Mouse (Mus musculus) forebrain, embryonic 14.5 days (tissue): ENCODE results near the gene Lysmd3. TPM values are rescaled to one million over a fixed set of nuclear protein-coding genes. Genes with fewer than 3 reads are reported as not detected.
A peak's percentile ranks its signal among the peaks of the same experiment; 100 is the strongest.
"Not testable (repeated sequence)": the region's sequence is repeated elsewhere in the genome, so short reads cannot be mapped to it uniquely, and the experiment has no call there.

Source experiments
- ATAC-seq: fragments of 200-750 bp; cut with Nextera tagmentation; 2 replicates; pipeline ENCODE4 v1.8.0; 2017; ENCODE audit warnings: mild to moderate bottlenecking, moderate library complexity
- DNase-seq: peaks from one replicate; pipeline ENCODE4 v3.0.0-alpha.2; 2015; ENCODE audit warnings: low spot score
- H3K27ac ChIP-seq: fragments of 300-500 bp; sonication (generic); 2 replicates; pipeline ENCODE4 v1.5.1; 2014; ENCODE audit warnings: low read depth, mild to moderate bottlenecking, control low read depth, low read length, moderate library complexity
- H3K27me3 ChIP-seq: fragments of 300-500 bp; sonication (generic); replicated peaks from 2 replicates; pipeline ENCODE4 v1.6.1; 2014; ENCODE audit warnings: low read length, control low read depth, mixed read lengths; ENCODE audit not compliant: control insufficient read depth, insufficient read depth
- H3K36me3 ChIP-seq: fragments of 300-500 bp; sonication (generic); 2 replicates; pipeline ENCODE4 v1.6.1; 2014; ENCODE audit warnings: low read length, control low read depth; ENCODE audit not compliant: control insufficient read depth, insufficient read depth
- H3K4me1 ChIP-seq: fragments of 300-500 bp; sonication (generic); 2 replicates; pipeline ENCODE4 v1.6.1; 2014; ENCODE audit warnings: antibody characterized with exemption, low read length, control low read depth; ENCODE audit not compliant: control insufficient read depth, insufficient read depth
- H3K4me2 ChIP-seq: fragments of 300-500 bp; sonication (generic); 2 replicates; pipeline ENCODE4 v1.6.1; 2014; ENCODE audit warnings: mild to moderate bottlenecking, control low read depth, low read length
- H3K4me3 ChIP-seq: fragments of 300-500 bp; sonication (generic); 2 replicates; pipeline ENCODE4 v1.5.1; 2014; ENCODE audit warnings: low read depth, low read length, control low read depth
- H3K9ac ChIP-seq: fragments of 300-500 bp; sonication (generic); 2 replicates; pipeline ENCODE4 v1.6.1; 2014; ENCODE audit warnings: mild to moderate bottlenecking, low read length, control low read depth, moderate library complexity
- H3K9me3 ChIP-seq: fragments of 300-500 bp; sonication (generic); replicated peaks from 2 replicates; pipeline ENCODE4 v1.6.1; 2016; ENCODE audit warnings: low read length, control low read depth, mixed read lengths; ENCODE audit not compliant: control insufficient read depth
- WGBS: fragments of 180-500 bp; shearing (Covaris S2); extraction: QIAGEN DNeasy Blood & Tissue Kit; methylation state at CpG from one replicate; pipeline ENCODE4 v1.1.7; 2014; 5-methylcytosine and 5-hydroxymethylcytosine counted together
- polyA plus RNA-seq: library from polyadenylated mRNA; unstranded; fragments of >200 nt; fragmentation: Nextera tagmentation; extraction: Ambion mirVana; gene quantifications from 2 replicates; pipeline ENCODE4 v1.2.1, GENCODE M21; 2014

The Lysmd3 gene
- polyA plus RNA-seq, 1 experiment from 2014 or later = 25.2 TPM

DNA sequence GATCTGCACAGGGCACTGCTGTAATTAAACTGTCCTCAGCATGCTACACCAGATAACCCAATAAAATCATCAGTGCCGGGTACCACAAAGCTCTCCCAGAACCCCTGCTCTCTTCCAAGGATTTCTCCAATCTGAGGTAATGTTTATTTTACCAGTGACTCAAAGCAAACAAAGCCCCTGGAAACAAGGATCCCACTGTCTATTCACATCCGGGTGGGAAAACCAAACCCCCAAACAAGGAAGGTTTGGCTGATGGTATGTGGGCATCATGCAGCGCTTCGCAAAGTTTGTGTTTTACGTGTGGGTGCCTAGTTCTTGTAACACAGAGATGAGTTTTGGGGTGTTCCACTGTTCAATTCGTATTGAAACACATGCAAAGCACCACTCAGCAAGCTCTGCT is 16.6 kb upstream of the Lysmd3 start:
- H3K4me1 ChIP-seq = peaks cover 13% of the 10 kb centered on the region; the same call in 1 of the 2 replicates
- peak overlapping the region; percentile 68 for H3K27ac ChIP-seq
- no peaks in the 10 kb centered on the region for H3K36me3 ChIP-seq
- H3K27me3 ChIP-seq = no peaks in the 10 kb centered on the region
- H3K9me3 ChIP-seq = no peaks in the 10 kb centered on the region
- H3K4me3 ChIP-seq = no peak overlapping the region
- ATAC-seq = peak; percentile 42
- DNase-seq = peak; percentile 51
- 28% methylated on average over 6 of the region's 6 CpGs for WGBS
- H3K9ac ChIP-seq = no peak overlapping the region
- H3K4me2 ChIP-seq = peak overlapping the region; percentile 42; the same call in 1 of the 2 replicates

DNA sequence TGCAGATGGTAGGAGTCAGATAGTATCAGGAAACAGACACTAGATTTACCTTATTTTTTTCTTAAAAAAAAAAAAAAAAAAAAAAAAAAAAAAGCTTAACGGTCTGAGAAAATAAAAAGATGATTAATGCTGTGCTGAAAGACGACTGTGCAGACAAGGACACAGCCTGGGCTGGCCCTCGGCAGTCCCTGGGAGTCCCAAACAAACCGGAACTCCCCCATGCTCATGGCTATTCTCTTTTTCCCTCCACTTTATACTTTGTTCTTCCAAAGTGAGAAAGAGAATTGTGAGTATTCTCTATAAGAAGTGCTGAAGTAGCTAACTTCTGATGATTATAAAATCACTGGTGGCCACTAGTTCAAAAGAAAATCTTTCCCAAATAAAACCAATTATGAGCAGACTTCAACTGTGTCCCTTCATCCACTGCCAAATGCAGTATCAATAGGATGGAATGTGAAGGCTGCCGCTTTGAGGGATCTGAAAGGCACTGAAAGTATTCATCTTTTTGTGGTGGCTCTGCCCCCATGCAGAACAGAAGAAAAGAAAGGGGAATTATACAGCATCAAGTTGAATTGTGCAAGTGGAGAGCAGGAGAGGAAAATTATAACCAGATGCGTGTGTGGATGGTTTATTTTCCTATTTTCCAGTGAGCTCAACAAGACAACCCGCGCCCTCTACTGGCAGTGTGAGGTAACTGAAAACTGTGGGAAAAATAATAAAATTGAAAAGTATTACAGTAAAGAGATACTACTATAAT is 16.0 kb upstream of the Lysmd3 start:
- peak overlapping the region; percentile 68 for H3K27ac ChIP-seq
- H3K4me3 ChIP-seq = no peak overlapping the region; the same call in 1 of the 2 replicates
- ATAC-seq (peak; percentile 82), DNase-seq (peak; percentile 90)
- WGBS = under 1% methylated on average over 8 of the region's 8 CpGs
- no peaks in the 10 kb centered on the region for H3K27me3 ChIP-seq
- peak overlapping the region; percentile 42 for H3K4me2 ChIP-seq
- no peaks in the 10 kb centered on the region for H3K36me3 ChIP-seq
- H3K9ac ChIP-seq = 0 out of 2 replicates have a peak overlapping the region, but pooled peaks have one; percentile 1
- peaks cover 13% of the 10 kb centered on the region; the same call in 1 of the 2 replicates for H3K4me1 ChIP-seq
- no peaks in the 10 kb centered on the region for H3K9me3 ChIP-seq

DNA sequence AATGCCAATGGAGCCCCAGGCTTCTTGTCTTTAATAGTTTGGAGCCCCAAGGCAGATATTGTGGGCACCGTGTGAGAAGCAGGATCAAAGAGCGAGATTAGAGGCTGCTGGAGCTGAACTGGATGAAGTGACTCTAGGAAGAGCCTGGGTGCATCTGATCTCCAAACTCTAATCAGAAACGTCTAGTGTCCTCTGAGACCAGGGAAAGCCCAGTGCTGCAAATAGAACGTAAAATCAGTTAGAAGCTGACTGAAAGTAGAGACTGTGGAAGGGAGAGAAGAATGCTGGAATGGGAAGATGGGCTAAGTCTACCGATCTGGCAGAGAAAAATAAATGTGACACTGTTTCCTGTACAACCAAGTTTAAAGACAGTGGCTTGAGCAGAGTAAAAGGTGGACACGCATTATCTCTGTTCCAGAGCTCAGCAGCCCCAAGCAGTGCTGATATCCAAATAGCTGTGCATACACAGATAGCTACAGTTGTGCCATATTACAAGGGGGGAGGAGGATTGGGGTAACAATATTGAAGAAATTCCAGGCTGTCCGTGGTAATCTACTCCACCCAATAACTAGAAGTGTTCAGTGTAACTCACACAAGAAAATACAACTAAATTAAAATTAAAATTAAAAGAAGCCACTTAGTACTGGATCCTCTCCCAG is 14.8 kb upstream of the Lysmd3 start:
- ATAC-seq (no peak), DNase-seq (no peak)
- H3K36me3 ChIP-seq = no peaks in the 10 kb centered on the region
- no peak overlapping the region for H3K9ac ChIP-seq
- no peaks in the 10 kb centered on the region for H3K27me3 ChIP-seq
- peaks cover 13% of the 10 kb centered on the region; the same call in 1 of the 2 replicates for H3K4me1 ChIP-seq
- no peak overlapping the region for H3K4me3 ChIP-seq
- H3K27ac ChIP-seq = peak overlapping the region; percentile 35; the same call in 1 of the 2 replicates
- WGBS = 56% methylated on average over 7 of the region's 7 CpGs
- H3K4me2 ChIP-seq = peak overlapping the region; percentile 18; the same call in 1 of the 2 replicates
- H3K9me3 ChIP-seq = no peaks in the 10 kb centered on the region

DNA sequence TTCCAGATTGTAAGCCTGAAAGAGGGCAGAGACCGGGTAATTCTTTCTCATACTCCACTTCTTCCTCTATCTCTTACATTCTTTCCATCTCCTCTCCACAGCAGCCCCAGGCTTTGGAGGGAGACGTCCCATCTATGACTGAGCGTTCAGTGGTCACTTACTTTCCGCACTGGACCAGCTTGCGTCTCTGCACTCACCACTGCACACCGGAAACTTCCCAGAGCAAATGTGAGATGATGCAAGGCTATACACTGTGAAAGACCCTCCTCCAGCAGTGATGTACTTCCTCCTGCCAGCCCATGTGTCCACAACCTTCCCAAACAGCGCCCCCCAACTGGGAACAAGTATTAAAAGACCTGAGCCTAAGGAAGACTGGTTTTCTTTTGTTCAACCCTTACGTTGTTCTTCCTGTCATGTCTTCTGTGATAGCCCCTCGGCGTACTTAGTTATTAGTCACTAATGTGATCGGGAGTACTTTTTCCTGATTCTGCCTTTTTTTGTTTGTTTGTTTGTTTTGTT is 13.4 kb upstream of the Lysmd3 start:
- Histone ChIP-seq H3K36me3 (no peaks in the 10 kb centered on the region), H3K4me1 (peaks cover 13% of the 10 kb centered on the region; the same call in 1 of the 2 replicates), H3K9me3 (no peaks in the 10 kb centered on the region), H3K27me3 (no peaks in the 10 kb centered on the region), H3K9ac (no peak overlapping the region), H3K4me3 (no peak overlapping the region), H3K4me2 (no peak overlapping the region), H3K27ac (no peak overlapping the region)
- DNase-seq (no peak), ATAC-seq (no peak)
- 89% methylated on average over 11 of the region's 11 CpGs for WGBS

DNA sequence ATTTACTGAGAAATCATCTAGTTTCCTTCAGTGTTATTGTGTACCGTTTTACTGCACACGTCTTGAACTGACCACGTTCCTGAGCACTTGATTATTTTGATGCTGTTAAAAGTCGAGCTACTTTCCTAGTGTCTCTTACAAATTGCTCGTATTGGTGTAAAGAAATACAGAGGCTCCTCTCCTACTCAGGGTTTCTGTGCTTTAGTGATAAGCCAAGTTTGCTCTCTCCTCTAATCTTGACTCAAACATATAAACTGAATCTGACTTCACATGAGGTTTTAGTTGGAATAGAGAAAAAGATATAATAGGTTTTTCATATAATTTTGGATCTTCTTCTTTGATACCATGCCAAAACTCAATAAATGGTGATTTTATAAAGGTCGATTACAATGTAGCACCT is 11.1 kb upstream of the Lysmd3 start:
- no peak for DNase-seq
- Histone ChIP-seq H3K9me3 (no peaks in the 10 kb centered on the region), H3K9ac (no peak overlapping the region), H3K4me1 (peaks cover 9% of the 10 kb centered on the region; the same call in 1 of the 2 replicates), H3K4me3 (no peak overlapping the region), H3K4me2 (no peak overlapping the region), H3K36me3 (no peaks in the 10 kb centered on the region), H3K27ac (no peak overlapping the region), H3K27me3 (no peaks in the 10 kb centered on the region)
- WGBS = 86% methylated on average over 6 of the region's 6 CpGs
- ATAC-seq = no peak

DNA sequence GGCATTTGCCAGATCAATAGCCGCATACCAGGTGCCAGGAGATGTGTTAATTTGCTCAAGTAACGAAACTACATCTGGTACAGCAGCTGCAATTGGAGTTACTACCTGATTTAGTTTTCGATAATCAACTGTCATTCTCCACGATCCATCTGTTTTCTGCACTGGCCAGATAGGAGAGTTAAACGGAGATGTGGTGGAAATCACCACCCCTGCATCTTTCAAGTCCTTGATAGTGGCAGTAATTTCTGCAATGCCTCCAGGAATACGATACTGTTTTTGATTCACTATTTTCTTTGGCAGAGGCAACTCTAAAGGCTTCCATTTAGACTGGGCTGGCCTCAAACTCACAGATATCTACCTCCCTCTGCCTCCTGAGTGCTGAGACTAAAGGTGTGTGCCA is 7.1 kb upstream of the Lysmd3 start:
- not testable (repeated sequence) for H3K9ac ChIP-seq

DNA sequence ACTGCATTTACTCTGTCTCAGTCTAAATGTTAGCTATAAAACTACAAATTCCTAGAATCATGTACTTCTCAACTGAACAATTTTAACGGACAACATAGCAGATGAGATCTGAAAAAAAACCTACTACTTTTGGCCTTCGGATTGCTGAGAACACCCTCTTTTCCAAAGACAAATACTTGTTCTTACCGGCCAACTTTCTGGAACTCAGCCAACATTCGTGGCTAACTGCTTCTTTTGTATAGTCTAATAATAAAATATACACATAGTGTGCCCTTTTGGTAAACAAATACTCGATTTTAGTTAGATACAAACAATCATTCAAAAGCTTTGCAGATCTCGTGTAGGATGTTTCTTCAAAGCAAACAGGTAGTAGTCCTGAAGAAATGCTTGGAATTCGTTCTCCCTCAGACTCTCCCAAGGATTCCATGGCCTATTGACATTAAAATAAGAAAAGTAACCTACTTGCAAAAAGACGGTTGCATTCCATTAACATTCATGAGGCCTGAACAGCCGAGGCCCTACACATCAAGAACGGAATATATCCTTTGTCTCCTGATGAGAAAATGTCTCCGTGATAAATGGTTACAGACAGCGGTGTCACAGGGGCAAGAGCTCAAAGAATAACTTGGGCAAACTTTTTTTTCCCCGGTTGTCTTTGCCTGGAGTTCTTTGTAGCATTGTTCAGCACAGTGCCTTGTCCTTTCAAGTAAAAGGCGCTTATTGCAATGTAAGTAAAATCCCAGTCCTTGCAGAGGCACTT is 1.2 kb upstream of the Lysmd3 start:
- peak overlapping the region; percentile 79 for H3K4me3 ChIP-seq

More for the DNA sequence above, 7.1 kb upstream of the Lysmd3 start:
- H3K4me1 ChIP-seq, H3K4me2 ChIP-seq, H3K36me3 ChIP-seq, H3K27me3 ChIP-seq, H3K4me3 ChIP-seq, DNase-seq, H3K9me3 ChIP-seq, H3K27ac ChIP-seq, ATAC-seq: not testable (repeated sequence)
- 83% methylated on average over 5 of the region's 6 CpGs for WGBS

DNA sequence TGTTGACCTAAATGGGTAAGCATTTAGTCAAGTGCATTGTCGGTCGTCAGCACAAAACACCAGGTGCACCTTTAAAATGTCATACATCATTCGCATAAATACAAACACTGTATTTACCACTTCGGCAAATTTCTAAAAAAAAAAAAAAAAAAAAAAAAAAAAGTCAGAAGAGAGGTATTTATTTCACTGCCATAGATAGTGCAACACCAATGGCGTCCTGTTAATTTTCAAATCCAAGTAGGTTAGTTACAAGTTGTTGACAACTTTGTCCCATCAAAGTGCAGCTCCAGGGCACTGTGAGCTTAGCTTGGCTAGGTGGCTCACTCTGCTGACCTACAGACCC is 484 bp upstream of the Lysmd3 start:
- no peaks in the 10 kb centered on the region for H3K27me3 ChIP-seq
- peak overlapping the region; percentile 51 for H3K9ac ChIP-seq
- 15% methylated on average over 5 of the region's 5 CpGs for WGBS
- ATAC-seq (no peak), DNase-seq (no peak)
- H3K36me3 ChIP-seq = no peaks in the 10 kb centered on the region
- no peaks in the 10 kb centered on the region; the same call in 1 of the 2 replicates for H3K4me1 ChIP-seq
- peak overlapping the region; percentile 79 for H3K4me3 ChIP-seq
- H3K27ac ChIP-seq = peak overlapping the region; percentile 80
- peak overlapping the region; percentile 87 for H3K4me2 ChIP-seq
- H3K9me3 ChIP-seq = no peaks in the 10 kb centered on the region

More for the DNA sequence above, 1.2 kb upstream of the Lysmd3 start:
- DNase-seq = peak; percentile 49
- Histone ChIP-seq H3K9me3 (no peaks in the 10 kb centered on the region), H3K36me3 (no peaks in the 10 kb centered on the region), H3K4me1 (no peaks in the 10 kb centered on the region; the same call in 1 of the 2 replicates), H3K9ac (peak overlapping the region; percentile 18; the same call in 1 of the 2 replicates), H3K4me2 (peak overlapping the region; percentile 87), H3K27ac (peak overlapping the region; percentile 45; the same call in 1 of the 2 replicates), H3K27me3 (no peaks in the 10 kb centered on the region)
- 5% methylated on average over 14 of the region's 14 CpGs for WGBS
- ATAC-seq = no peak
